Mouse (Mus musculus) ES-E14 (cell line): Measurements from ENCODE around the gene Cd19. TPM values are rescaled to one million over a fixed set of nuclear protein-coding genes. Genes with fewer than 3 reads are reported as not detected.

Source experiments
- DNase-seq: peaks from one replicate; pipeline ENCODE4 v3.0.0-alpha.2; 2013; ENCODE audit warnings: low read depth, low spot score
- H3K27ac ChIP-seq: 2 replicates; pipeline ENCODE4 v1.5.1; 2012; ENCODE audit warnings: low read depth, mild to moderate bottlenecking, low read length, moderate library complexity, mixed read lengths; ENCODE audit not compliant: poor library complexity, insufficient read depth, severe bottlenecking
- H3K36me3 ChIP-seq: 2 replicates; pipeline ENCODE4 v1.6.1; 2012; ENCODE audit warnings: mild to moderate bottlenecking, low read length, moderate library complexity, mixed read lengths; ENCODE audit not compliant: control insufficient read depth, poor library complexity, insufficient read depth, severe bottlenecking
- H3K4me1 ChIP-seq, 2 experiments: fragments of 150-350 bp in 1 of 2; sonication (generic) in 1 of 2; 2 replicates each; pipeline ENCODE4 v1.6.1; 2012; ENCODE audit warnings: low read length in 2 of 2, mild to moderate bottlenecking in 1 of 2, mixed read lengths in 1 of 2; ENCODE audit not compliant: control insufficient read depth in 2 of 2, insufficient read depth in 2 of 2, poor library complexity in 1 of 2
- H3K4me3 ChIP-seq, 2 experiments: fragments of 150-350 bp in 1 of 2; sonication (generic) in 1 of 2; 2 replicates each; pipeline ENCODE4 v1.5.1; 2012; ENCODE audit warnings: low read length in 2 of 2, low read depth in 1 of 2, mild to moderate bottlenecking in 1 of 2, mixed read lengths in 1 of 2; ENCODE audit not compliant: insufficient read depth in 1 of 2, poor library complexity in 1 of 2, severe bottlenecking in 1 of 2
- H3K9ac ChIP-seq: 2 replicates; pipeline ENCODE4 v1.6.1; 2012; ENCODE audit warnings: low read depth, mild to moderate bottlenecking, low read length, mixed read lengths; ENCODE audit not compliant: poor library complexity, insufficient read depth, severe bottlenecking
- H3K9me3 ChIP-seq: fragments of 150-350 bp; sonication (generic); 2 replicates; pipeline ENCODE4 v1.6.1; 2012; ENCODE audit warnings: low read depth, mild to moderate bottlenecking, low read length; ENCODE audit not compliant: control insufficient read depth, insufficient read depth
- CHD2 ChIP-seq: IDR thresholded peaks from 2 replicates; pipeline ENCODE4 v1.6.1; 2014; ENCODE audit warnings: mild to moderate bottlenecking, low read depth, low read length, inconsistent platforms
- HCFC1 ChIP-seq: IDR thresholded peaks from 2 replicates; pipeline ENCODE4 v1.6.1; 2012; ENCODE audit warnings: low read length, inconsistent platforms, borderline replicate concordance; ENCODE audit not compliant: insufficient read depth
- MAFK ChIP-seq: IDR thresholded peaks from 2 replicates; pipeline ENCODE4 v1.6.1; 2014; ENCODE audit warnings: mild to moderate bottlenecking, low read depth, low read length, inconsistent platforms; ENCODE audit not compliant: insufficient read depth
- ZC3H11A ChIP-seq: IDR thresholded peaks from 2 replicates; pipeline ENCODE4 v1.6.1; 2012; ENCODE audit warnings: low read depth, mild to moderate bottlenecking, inconsistent platforms, low read length, borderline replicate concordance
- ZNF384 ChIP-seq: IDR thresholded peaks from 2 replicates; pipeline ENCODE4 v1.6.1; 2012; ENCODE audit warnings: low read depth, low read length, inconsistent platforms
- in situ Hi-C, 2 experiments: fragments of 600-800 bp; cut with MboI; formaldehyde crosslinking; loops; one replicate each; pipeline ENCODE4 v1.15.1; 2025; ENCODE audit warnings: low sequenced_read_pairs in 2 of 2, inconsistent platforms in 1 of 2; ENCODE audit not compliant: unreplicated experiment in 2 of 2
- total RNA-seq: library from RNA; depleted of rRNA; stranded (reverse); fragments of 300-350 nt; gene quantifications from 2 replicates; pipeline ENCODE4 v1.2.3, GENCODE M21; 2012; rRNA removed

Cd19 gene
- total RNA-seq = 0.16 and 0.49 TPM in 2 replicates

DNA sequence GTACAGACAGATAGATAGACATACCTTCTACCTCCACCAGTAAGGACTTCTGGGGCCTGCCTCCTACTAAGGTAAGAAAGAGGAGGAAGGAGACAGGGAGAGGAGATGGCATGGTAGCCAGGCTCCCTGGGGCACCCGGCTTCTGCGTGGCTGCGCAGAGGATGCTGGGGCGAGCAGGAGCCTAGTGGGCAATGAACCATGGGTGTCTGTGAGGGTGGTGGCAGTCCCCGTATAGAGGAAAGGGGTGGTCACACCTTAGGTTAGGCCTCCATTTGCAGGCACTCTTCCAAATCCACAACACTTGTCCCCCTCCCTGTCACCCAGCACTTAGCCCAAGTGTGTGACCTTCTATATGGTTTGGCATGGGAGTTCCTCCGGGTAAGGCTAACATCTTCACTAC is at the start of gene Cd19:
Cd19 (minus strand) TSS at position 165 of the 400 bp plus-strand sequence.
- in situ Hi-C loops = no loop called here
- no peak for DNase-seq
- Histone ChIP-seq H3K4me1 (peaks cover 0 to 2% of the 10 kb centered on the region in 2 experiments; a peak in 1 of 4 replicates), H3K27ac (no peak within 1 kb of the TSS), H3K36me3 (no peaks in the 10 kb centered on the region), H3K9me3 (no peaks in the 10 kb centered on the region), H3K4me3 (no peak within 1 kb of the TSS), H3K9ac (no peak within 1 kb of the TSS)
- TF ChIP-seq ZC3H11A = no peak
- no peak for TF ChIP-seq CHD2
- TF ChIP-seq ZNF384 = no peak
- no peak for TF ChIP-seq MAFK
- no peak for TF ChIP-seq HCFC1

DNA sequence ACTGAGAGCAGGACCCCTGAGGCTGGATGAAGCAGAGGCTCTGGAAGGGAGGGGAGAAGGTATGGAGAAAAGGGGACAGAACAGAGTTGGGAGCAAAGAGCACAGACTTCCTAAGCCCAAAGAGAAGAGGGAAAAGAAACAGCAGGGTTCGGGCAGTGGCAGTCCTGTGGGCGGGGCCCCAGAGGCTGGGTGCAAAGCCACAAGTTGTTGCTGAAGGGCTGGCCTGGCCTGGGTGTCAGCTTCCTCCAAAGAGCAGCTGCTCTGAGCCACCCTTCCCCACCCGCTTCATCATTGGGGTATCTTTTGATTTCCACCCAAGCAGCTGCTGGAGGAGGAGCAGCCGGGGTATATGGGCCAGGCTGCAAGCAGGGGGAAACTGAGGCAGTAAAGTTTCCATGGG is 49.4 kb upstream of the Cd19 start:
- Histone ChIP-seq H3K4me3 (no peak overlapping the region), H3K9me3 (no peaks in the 10 kb centered on the region), H3K36me3 (peaks cover 23% of the 10 kb centered on the region), H3K4me1 (peaks cover 3 to 43% of the 10 kb centered on the region in 2 experiments; a peak in 3 of 4 replicates), H3K9ac (no peak overlapping the region), H3K27ac (no peak overlapping the region)
- no peak for TF ChIP-seq ZC3H11A
- no peak for TF ChIP-seq ZNF384
- TF ChIP-seq CHD2 = no peak
- no peak for TF ChIP-seq HCFC1
- no peak for TF ChIP-seq MAFK
- in situ Hi-C loops = no loop called here
- no peak for DNase-seq

DNA sequence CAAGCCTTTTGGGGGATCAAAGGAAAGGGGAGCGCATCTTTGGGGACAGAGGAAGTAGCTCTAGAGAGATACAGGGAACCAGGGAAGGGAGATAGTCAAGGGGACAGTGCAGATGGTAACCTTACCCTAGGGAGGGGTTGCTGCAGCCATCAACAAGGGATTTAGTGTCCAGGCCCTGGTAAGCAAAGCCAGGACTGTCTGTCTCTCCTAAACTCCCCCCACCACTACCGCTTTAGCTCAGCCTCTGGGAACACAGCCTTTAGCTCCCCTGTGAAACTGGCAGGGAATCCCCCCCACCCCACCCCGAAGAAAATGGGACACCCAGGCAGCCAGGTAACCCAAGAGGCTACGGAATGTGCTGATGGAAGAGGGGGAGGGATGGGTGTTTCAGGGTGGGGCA is 48.9 kb upstream of the Cd19 start:
- TF ChIP-seq ZC3H11A = no peak
- TF ChIP-seq ZNF384 = no peak
- TF ChIP-seq CHD2 = no peak
- no peak for TF ChIP-seq HCFC1
- TF ChIP-seq MAFK = no peak
- Histone ChIP-seq H3K27ac (no peak overlapping the region), H3K4me3 (no peak overlapping the region), H3K4me1 (peaks cover 3 to 43% of the 10 kb centered on the region in 2 experiments; a peak in 3 of 4 replicates), H3K9ac (no peak overlapping the region), H3K9me3 (no peaks in the 10 kb centered on the region), H3K36me3 (peaks cover 18% of the 10 kb centered on the region)
- no peak for DNase-seq
- in situ Hi-C loops = no loop called here

DNA sequence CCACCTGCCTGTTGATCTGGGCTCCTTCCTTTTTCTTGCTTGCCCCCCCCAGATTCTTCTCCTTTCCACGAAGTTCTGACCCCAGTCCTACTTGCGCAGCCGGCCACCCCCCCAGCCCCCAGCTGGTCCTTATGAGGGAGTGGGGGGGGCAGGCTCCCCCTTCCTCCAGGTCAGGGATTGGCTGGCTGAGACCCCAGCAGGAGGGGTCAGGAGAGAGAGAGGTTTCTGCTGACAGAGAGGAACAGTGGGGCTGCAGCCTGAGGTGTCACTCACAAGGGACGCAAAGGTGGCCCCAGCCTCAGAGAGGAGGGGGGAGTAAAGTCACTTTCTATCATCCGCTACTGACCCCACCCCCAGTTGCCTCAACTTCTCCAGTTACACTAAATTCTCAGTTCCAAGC is 48.3 kb upstream of the Cd19 start, which contains the start of gene Atp2a1:
Atp2a1 (minus strand) TSS at position 105 of the 400 bp plus-strand sequence.
- no peaks in the 10 kb centered on the region for H3K9me3 ChIP-seq
- no peak within 1 kb of the TSS for H3K9ac ChIP-seq
- H3K4me1 ChIP-seq = peaks cover 3 to 40% of the 10 kb centered on the region in 2 experiments; a peak in 3 of 4 replicates
- in situ Hi-C loops = no loop called here
- H3K36me3 ChIP-seq = peaks cover 12% of the 10 kb centered on the region
- no peak within 1 kb of the TSS for H3K27ac ChIP-seq
- H3K4me3 ChIP-seq = no peak within 1 kb of the TSS
- TF ChIP-seq CHD2 (no peak), MAFK (no peak), ZC3H11A (no peak), ZNF384 (no peak), HCFC1 (no peak)
- no peak for DNase-seq

DNA sequence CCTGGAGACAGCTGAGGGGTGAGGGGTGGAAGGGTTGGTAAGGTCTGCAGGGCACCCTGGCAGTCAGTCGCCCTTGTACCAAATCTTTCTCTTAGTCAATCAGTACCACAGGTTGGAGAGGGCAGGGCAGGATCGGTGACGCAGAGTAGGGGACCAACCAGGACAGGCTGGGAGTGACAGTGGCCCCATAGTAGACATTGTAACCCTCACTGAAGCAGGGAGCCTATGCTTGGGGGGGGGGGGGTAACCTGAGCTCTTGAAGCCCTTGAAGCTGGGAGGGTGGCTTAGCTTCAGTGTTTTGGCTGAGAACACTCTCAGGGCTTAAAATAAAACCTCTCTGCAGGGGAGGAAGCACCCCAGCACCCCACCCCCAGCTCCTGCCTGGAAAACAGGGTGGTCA is 46.9 kb upstream of the Cd19 start:
- TF ChIP-seq HCFC1 (no peak), MAFK (no peak), CHD2 (no peak), ZC3H11A (no peak), ZNF384 (no peak)
- Histone ChIP-seq H3K4me3 (no peak overlapping the region), H3K9me3 (no peaks in the 10 kb centered on the region), H3K36me3 (peaks cover under 1% of the 10 kb centered on the region; the same call in 1 of the 2 replicates), H3K27ac (no peak overlapping the region), H3K9ac (no peak overlapping the region), H3K4me1 (peaks cover 3 to 32% of the 10 kb centered on the region in 2 experiments; a peak in 3 of 4 replicates)
- no peak for DNase-seq
- in situ Hi-C loops = no loop called here
